Mouse (Mus musculus): ENCODE data around the gene Errfi1. TPM values are rescaled to one million over a fixed set of nuclear protein-coding genes. Genes with fewer than 3 reads are reported as not detected.
A peak's percentile ranks its signal among the peaks of the same experiment; 100 is the strongest.
"Not testable (repeated sequence)": the region's sequence is repeated elsewhere in the genome, so short reads cannot be mapped to it uniquely, and the experiment has no call there.

Errfi1 gene
- polyA plus RNA-seq, 1 experiment = 22.7 TPM

DNA sequence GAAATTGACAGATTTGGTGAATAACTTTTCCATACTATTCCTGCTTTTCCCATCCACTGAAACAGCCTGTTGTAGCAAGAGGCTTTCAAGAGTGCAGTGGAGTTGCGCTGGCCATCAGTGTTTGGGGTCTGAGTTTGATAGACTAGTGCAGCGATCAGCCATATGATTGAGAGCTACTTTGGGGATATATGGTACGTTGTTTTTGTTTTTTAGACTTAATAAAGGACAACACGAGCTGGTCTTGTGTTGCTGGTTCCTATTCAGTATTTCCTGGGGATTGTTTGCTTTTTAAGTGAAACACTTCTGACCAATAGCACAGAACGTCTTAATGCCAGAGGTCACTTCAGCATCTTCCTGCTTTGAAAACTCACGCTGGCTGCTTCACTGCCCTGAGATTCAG lies 14.4 kb downstream of the Errfi1 start:
- TF ChIP-seq POLR2A (IDR thresholded peaks at IDR 0.05; ENCODE audit: borderline replicate concordance, extremely low read depth, insufficient read depth, insufficient read length, poor library complexity, severe bottlenecking) = no peak
- TF ChIP-seq CTCF (IDR thresholded peaks at IDR 0.05; ENCODE audit: borderline replicate concordance, extremely low read depth, insufficient read depth, insufficient read length) = no peak
- no peak for DNase-seq (ENCODE audit: low read depth)

DNA sequence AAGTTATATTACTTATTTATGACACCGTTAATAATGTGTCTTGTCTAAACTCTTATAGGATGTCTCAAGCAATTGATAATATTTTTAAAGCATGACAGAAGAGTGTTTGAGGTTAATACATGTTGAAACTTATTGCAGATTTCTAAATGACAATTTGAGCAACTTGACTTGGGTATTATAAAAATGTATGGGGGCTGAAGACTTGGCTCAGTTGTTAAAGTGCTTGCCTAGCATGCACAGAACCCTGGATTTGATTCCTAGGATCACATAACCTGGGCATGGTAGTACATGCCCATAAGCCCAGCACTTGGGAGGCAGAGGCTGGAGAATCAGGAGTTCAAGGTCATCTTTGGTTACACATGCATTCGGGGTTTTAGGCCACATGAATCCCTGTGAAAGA lies 15.1 kb downstream of the Errfi1 start:
- no peak for TF ChIP-seq CTCF (IDR thresholded peaks at IDR 0.05; ENCODE audit: borderline replicate concordance, extremely low read depth, insufficient read depth, insufficient read length)
- no peak for TF ChIP-seq POLR2A (IDR thresholded peaks at IDR 0.05; ENCODE audit: borderline replicate concordance, extremely low read depth, insufficient read depth, insufficient read length, poor library complexity, severe bottlenecking)
- DNase-seq (ENCODE audit: low read depth) = no peak

DNA sequence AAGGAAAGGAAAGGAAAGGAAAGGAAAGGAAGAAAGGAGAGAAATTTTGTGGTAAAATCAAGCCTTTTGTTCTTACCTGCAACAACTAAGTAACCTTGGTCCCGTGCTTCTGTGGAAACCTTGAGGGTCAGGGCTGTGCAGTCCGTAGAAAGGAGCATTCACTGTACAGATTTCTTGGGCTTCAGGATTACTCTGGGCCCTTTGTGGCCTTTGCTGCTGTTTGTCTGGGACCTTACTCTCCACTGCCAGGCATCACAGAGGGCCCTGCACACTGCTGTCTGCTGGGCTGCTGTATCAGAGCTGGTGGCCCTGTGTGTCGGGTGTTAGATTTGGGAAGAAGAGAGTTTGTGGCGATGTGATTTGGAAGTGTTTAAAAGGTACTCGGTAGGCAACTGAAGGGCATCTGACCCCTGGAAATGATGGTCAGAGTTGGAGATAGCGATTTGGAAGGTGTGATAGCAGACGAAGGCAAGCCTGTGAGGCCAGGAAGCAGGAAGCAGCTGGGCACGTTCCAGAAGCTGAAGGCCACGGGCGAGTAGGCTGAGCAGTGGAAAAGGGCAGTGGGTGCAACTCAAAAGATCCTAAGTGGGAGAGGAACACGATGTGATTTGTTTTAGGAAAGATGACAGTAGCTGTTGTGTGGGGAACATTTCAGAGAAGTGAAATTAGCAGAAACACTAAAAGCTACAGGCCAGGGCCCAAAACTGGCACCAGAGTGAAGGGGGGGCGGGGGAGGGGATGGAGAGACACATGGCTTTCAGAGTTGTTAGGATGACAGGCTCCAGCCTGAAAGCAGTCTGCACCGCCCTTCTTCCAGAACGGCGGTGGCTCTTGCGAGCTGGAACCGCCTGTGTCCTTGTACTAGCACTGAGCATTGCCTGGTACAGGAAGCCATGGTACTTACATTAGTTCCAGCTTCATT lies 15.8 kb downstream of the Errfi1 start:
- DNase-seq (ENCODE audit: low read depth) = no peak
- no peak for TF ChIP-seq POLR2A (IDR thresholded peaks at IDR 0.05; ENCODE audit: borderline replicate concordance, extremely low read depth, insufficient read depth, insufficient read length, poor library complexity, severe bottlenecking)
- TF ChIP-seq CTCF (IDR thresholded peaks at IDR 0.05; ENCODE audit: borderline replicate concordance, extremely low read depth, insufficient read depth, insufficient read length) = no peak

DNA sequence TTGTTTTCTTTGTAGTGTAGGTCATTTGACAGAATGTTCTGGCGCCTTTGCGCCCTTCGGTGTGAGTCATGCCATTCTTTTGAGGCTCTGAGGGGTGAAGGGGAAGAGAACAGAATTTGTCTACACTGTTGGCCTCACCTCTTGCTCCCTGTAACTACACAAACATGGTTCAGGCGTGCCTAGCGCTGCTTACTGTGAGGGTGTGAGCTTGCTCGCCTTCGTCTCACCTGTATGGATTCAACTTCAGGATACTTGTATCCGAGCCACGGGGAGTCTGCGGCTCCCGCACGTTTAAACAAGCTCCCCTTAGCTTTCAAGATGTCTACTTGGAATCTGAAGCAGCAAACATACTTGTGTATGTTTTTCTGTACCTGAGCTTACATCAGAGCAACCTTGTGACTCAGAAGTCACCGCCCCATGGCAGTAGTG lies 17.3 kb downstream of the Errfi1 start:
- no peak for DNase-seq (ENCODE audit: low read depth)
- TF ChIP-seq POLR2A (IDR thresholded peaks at IDR 0.05; ENCODE audit: borderline replicate concordance, extremely low read depth, insufficient read depth, insufficient read length, poor library complexity, severe bottlenecking) = no peak
- TF ChIP-seq CTCF (IDR thresholded peaks at IDR 0.05; ENCODE audit: borderline replicate concordance, extremely low read depth, insufficient read depth, insufficient read length) = no peak

DNA sequence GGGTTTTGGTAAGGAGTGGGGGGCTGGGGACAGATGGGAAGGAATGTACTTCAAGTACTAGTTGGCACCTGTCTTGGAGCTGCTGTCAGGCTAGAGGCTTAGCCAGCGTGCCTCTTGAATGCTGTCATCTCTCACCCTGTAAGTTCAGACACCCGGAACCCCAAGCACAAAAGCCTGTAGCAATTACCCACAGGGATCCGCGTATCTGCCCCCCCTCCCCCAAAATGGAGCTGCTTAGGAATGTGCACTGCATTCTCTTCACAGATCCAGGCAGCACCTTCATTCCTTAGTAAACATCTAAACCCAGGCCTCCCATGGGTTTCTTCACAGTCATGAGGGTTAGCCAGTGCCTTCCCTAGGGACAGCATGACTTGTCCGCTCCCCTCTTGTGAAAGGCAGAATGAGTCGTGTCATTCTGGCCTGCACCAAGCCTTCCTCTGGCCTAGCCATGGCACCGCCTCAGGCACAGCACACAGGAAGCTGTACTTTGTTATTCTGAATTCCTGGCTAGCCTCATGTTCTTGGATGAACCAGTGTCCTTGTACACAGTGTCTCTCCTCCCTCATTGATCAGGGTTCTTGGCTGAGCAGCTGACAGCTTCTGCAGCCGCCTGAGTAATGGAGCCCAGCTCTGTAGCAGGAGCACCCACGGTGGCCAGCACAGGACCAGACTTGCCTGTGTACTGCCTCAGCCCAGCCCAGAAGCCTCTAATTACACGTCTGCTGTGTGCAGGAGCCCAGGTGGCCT lies 17.8 kb downstream of the Errfi1 start:
- DNase-seq (ENCODE audit: low read depth) = peak; percentile 24
- TF ChIP-seq CTCF (IDR thresholded peaks at IDR 0.05; ENCODE audit: borderline replicate concordance, extremely low read depth, insufficient read depth, insufficient read length) (no peak), POLR2A (IDR thresholded peaks at IDR 0.05; ENCODE audit: borderline replicate concordance, extremely low read depth, insufficient read depth, insufficient read length, poor library complexity, severe bottlenecking) (no peak)

DNA sequence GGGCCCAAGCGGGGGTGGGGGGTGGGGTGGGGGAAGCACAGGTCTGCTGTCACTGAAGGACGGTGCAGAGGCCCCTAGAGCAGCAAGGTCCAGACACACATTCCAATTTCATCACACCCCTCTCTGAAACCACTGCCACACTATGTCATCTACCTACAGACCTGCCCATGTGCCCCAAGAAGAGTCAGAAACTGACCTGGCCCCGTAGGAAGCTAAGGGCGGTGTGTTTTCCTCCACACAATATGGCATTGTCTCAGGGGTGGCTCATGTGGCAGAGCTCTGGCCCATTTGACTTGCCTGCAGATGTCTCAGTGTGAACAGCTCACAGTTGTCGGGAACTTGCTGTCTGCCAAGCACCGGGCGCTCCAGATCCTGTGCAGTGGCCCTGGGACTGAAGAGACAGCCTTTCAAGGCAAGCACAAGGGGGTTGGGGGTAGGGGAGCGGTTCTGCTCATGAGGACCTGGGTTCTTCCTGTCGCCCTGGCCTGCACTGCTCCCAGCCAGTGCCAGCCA lies 18.5 kb downstream of the Errfi1 start:
- TF ChIP-seq POLR2A (IDR thresholded peaks at IDR 0.05; ENCODE audit: borderline replicate concordance, extremely low read depth, insufficient read depth, insufficient read length, poor library complexity, severe bottlenecking) = no peak
- TF ChIP-seq CTCF (IDR thresholded peaks at IDR 0.05; ENCODE audit: borderline replicate concordance, extremely low read depth, insufficient read depth, insufficient read length) = no peak
- peak; percentile 39 for DNase-seq (ENCODE audit: low read depth)

DNA sequence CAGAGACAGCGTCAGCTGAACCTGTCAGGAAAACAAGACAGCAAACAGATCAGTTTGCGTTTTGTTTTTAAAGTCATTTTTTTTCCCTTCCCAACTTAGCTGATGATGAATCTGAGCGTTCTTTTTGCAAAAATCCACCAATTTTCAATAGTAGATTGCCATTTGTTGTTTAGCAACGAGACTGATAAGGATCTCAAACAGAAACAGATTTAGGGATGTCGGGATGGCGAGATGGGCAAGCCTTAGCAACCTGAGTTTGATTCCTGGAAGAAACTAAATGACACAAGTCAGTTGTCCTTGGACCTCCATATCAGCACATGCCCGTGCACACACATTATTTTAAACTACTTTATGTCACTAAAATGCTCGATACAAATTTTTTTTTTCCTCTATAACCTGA lies 19.0 kb downstream of the Errfi1 start:
- no peak for DNase-seq (ENCODE audit: low read depth)
- TF ChIP-seq CTCF (IDR thresholded peaks at IDR 0.05; ENCODE audit: borderline replicate concordance, extremely low read depth, insufficient read depth, insufficient read length) (no peak), POLR2A (IDR thresholded peaks at IDR 0.05; ENCODE audit: borderline replicate concordance, extremely low read depth, insufficient read depth, insufficient read length, poor library complexity, severe bottlenecking) (no peak)

DNA sequence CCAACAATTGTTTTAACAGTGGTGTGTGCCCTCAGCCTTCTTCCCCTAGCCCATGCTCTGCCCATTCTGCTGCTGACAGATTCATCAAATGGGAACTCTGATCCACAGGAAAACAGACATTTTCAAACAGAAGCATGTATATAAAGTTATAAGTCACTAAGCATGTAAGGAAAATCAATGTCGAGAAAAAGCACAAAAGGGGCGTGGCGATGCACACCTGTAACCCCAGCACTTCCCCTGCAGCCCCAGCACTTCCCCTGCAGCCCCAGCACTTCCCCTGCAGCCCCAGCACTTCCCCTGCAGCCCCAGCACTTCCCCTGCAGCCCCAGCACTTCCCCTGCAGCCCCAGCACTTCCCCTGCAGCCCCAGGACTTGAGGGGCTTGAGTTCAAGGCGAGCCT lies 20.7 kb downstream of the Errfi1 start:
- not testable (repeated sequence) for DNase-seq (ENCODE audit: low read depth)

DNA sequence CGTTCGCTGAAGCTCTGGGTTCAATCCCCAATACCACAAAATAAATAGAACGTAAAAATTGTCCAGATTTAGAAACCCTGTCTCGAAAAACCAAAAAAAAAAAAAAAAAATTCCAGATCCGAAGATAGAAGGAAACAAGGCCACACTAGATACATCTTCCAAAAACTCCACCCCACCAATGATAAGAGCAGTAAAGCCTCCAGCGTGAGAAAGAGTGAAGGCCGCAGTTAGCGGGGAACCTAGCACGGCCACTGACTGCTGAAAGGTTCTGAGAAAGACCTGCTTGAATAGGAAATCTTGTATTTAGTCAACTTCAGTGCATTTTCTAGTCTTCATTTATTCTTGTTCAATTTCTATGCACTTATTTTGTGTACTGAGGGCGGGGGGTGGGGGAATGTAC lies 21.7 kb downstream of the Errfi1 start:
- TF ChIP-seq CTCF (IDR thresholded peaks at IDR 0.05; ENCODE audit: borderline replicate concordance, extremely low read depth, insufficient read depth, insufficient read length) (no peak), POLR2A (IDR thresholded peaks at IDR 0.05; ENCODE audit: borderline replicate concordance, extremely low read depth, insufficient read depth, insufficient read length, poor library complexity, severe bottlenecking) (no peak)
- no peak for DNase-seq (ENCODE audit: low read depth)

DNA sequence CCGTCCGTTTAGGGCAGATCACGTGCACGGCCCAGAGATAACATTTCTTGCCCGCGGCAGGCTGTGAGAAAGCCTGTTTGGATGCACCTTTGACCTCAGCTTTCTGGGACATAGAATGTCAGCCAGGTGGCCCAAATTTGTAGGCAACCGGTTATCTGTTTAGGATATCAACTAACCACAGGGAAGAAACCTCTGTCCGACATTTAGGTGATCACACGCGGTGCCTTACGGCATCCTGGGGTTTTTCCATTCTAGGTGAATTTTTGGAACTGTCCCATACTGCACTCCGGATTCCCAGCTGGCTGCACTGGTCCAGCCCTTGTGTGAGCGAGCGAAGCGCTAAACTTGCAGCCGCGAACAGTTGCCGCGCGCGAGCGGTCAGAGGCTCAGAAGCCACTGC lies 25.9 kb downstream of the Errfi1 start:
- no peak for TF ChIP-seq POLR2A (IDR thresholded peaks at IDR 0.05; ENCODE audit: borderline replicate concordance, extremely low read depth, insufficient read depth, insufficient read length, poor library complexity, severe bottlenecking)
- no peak for TF ChIP-seq CTCF (IDR thresholded peaks at IDR 0.05; ENCODE audit: borderline replicate concordance, extremely low read depth, insufficient read depth, insufficient read length)

DNA sequence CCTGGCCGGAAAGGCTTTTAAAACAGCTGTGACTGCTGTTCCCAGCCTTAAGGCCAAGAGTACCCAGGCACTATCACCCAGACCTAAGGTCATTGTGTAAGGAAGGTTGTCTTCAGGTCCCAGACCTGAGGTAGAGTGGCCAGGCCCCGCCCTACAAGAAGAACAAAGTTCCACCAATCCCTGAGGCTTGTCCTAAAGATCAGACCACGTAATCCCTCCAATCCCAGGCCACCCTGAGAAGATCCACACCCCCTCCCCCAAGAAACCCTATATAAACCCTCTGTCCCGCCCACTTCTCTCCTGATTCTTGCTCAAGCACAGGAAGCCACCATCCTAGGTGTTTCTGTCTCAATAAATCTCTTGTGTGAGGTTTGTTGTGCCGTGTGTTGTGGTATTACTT lies 26.6 kb downstream of the Errfi1 start:
- DNase-seq (ENCODE audit: low read depth) = no peak
- no peak for TF ChIP-seq POLR2A (IDR thresholded peaks at IDR 0.05; ENCODE audit: borderline replicate concordance, extremely low read depth, insufficient read depth, insufficient read length, poor library complexity, severe bottlenecking)
- no peak for TF ChIP-seq CTCF (IDR thresholded peaks at IDR 0.05; ENCODE audit: borderline replicate concordance, extremely low read depth, insufficient read depth, insufficient read length)

More for the DNA sequence above, 25.9 kb downstream of the Errfi1 start:
- DNase-seq (ENCODE audit: low read depth) = no peak

Data from brain, embryonic 14.5 days (tissue).